Mouse (Mus musculus) small intestine, adult 2 months (tissue): ENCODE results near the gene Gm13275. TPM values are rescaled to one million over a fixed set of nuclear protein-coding genes. Genes with fewer than 3 reads are reported as not detected.
"Not testable (repeated sequence)": the region's sequence is repeated elsewhere in the genome, so short reads cannot be mapped to it uniquely, and the experiment has no call there.

Source experiments
- H3K27ac ChIP-seq: fragments of 200-500 bp; 2 replicates; pipeline ENCODE4 v1.5.1; 2012; ENCODE audit warnings: low read depth, low read length, control low read depth, inconsistent platforms; ENCODE audit not compliant: insufficient read depth
- H3K27me3 ChIP-seq: fragments of 200-500 bp; 2 replicates; pipeline ENCODE4 v1.6.1; 2012; ENCODE audit warnings: mild to moderate bottlenecking, moderate library complexity, low read length, inconsistent platforms; ENCODE audit not compliant: control insufficient read depth, insufficient read depth
- H3K36me3 ChIP-seq: fragments of 200-500 bp; 2 replicates; pipeline ENCODE4 v1.6.1; 2012; ENCODE audit warnings: mild to moderate bottlenecking, low read length, control low read depth, inconsistent platforms; ENCODE audit not compliant: control insufficient read depth, insufficient read depth
- H3K4me1 ChIP-seq: fragments of 200-500 bp; 2 replicates; pipeline ENCODE4 v1.6.1; 2012; ENCODE audit warnings: low read length, inconsistent platforms, mixed read lengths; ENCODE audit not compliant: control insufficient read depth, insufficient read depth, insufficient read length
- H3K4me3 ChIP-seq: fragments of 200-500 bp; 2 replicates; pipeline ENCODE4 v1.5.1; 2012; ENCODE audit warnings: low read depth, mild to moderate bottlenecking, control low read depth, inconsistent platforms, low read length, moderate library complexity
- CTCF ChIP-seq: fragments of 200-500 bp; IDR thresholded peaks from 2 replicates; pipeline ENCODE4 v1.5.1; 2012; ENCODE audit warnings: low read depth, mild to moderate bottlenecking, control low read depth, inconsistent platforms, low read length, moderate library complexity, mixed read lengths; ENCODE audit not compliant: insufficient replicate concordance, insufficient read length; ENCODE audit errors: extremely low read depth
- POLR2A ChIP-seq: fragments of 200-500 bp; IDR thresholded peaks from 2 replicates; pipeline ENCODE4 v1.6.1; 2012; ENCODE audit warnings: low read depth, mild to moderate bottlenecking, control low read depth, inconsistent platforms, low read length, moderate library complexity
- WGBS: fragments of 180-500 bp; shearing (Covaris S2); methylation state at CpG from one replicate; pipeline ENCODE4 v1.1.7; 2018; 5-methylcytosine and 5-hydroxymethylcytosine counted together
- polyA plus RNA-seq: library from polyadenylated mRNA; depleted of rRNA; stranded (reverse); fragments of >200 nt; gene quantifications from 2 replicates; pipeline ENCODE4 v1.2.3, GENCODE M21; 2012

The Gm13275 gene
- polyA plus RNA-seq, 1 experiment = not detected

DNA sequence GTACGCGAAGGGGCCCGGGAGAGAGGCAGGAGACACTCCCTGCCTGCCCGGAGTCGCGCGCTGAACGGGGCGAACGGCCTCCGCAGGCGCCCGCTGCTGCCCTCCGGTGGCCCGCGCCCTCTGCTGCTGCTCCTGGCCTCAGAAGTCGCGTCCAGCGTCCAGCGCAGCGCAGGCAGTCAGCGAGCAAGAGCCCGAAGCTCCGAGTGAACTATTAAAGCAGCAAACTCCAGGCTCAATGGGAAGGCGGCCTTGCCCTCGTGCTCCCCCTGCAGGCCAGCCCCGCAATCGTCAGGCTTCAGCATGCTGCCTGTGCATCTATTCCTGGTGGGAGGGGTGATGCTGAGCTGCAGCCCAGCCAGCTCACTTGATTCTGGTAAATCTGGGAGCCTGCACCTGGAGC is 3.0 kb upstream of the Gm13275 start, which contains the start of gene Gm13278:
Gene Gm13278 (plus strand): TSS at position 301 of the 400 bp plus-strand sequence.
- H3K27me3 ChIP-seq, H3K36me3 ChIP-seq, H3K27ac ChIP-seq, H3K4me1 ChIP-seq, H3K4me3 ChIP-seq: not testable (repeated sequence)
- no CpG with 5 or more reads among the region's 28 CpGs for WGBS

DNA sequence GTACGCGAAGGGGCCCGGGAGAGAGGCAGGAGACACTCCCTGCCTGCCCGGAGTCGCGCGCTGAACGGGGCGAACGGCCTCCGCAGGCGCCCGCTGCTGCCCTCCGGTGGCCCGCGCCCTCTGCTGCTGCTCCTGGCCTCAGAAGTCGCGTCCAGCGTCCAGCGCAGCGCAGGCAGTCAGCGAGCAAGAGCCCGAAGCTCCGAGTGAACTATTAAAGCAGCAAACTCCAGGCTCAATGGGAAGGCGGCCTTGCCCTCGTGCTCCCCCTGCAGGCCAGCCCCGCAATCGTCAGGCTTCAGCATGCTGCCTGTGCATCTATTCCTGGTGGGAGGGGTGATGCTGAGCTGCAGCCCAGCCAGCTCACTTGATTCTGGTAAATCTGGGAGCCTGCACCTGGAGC is 2.8 kb downstream of the Gm13275 start, which contains the start of gene Gm13279:
Gene Gm13279 (plus strand): TSS at position 301 of the 400 bp plus-strand sequence.
- not testable (repeated sequence) for H3K27ac ChIP-seq, H3K36me3 ChIP-seq, H3K4me1 ChIP-seq, H3K27me3 ChIP-seq, H3K4me3 ChIP-seq
- no CpG with 5 or more reads among the region's 28 CpGs for WGBS

DNA sequence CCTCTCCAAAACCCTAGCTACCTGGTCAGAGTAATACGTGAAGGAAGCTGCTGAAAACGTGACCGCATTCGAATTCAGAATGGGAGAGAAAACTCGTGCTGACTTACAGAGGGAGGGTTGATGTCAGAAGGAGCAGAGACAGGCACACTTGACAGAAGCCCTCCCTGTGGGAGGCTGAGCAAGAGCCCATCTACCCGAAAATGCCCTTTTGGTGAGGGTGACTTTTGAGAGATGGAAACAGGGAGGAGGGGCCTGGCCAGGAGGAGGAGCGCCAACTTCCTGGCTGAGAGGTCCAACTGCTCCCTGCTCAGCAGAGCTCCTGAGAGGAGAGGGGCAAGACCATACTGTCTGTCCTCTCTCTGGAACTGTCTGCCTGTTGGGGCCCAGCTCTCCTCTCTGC is 5.1 kb downstream of the Gm13275 start, which contains the start of gene Gm13285:
Gene Gm13285 (plus strand): TSS at position 301 of the 400 bp plus-strand sequence.
- not testable (repeated sequence) for H3K27me3 ChIP-seq, H3K27ac ChIP-seq, H3K4me1 ChIP-seq, H3K36me3 ChIP-seq, H3K4me3 ChIP-seq
- 7% methylated on average over 6 of the region's 7 CpGs for WGBS

DNA sequence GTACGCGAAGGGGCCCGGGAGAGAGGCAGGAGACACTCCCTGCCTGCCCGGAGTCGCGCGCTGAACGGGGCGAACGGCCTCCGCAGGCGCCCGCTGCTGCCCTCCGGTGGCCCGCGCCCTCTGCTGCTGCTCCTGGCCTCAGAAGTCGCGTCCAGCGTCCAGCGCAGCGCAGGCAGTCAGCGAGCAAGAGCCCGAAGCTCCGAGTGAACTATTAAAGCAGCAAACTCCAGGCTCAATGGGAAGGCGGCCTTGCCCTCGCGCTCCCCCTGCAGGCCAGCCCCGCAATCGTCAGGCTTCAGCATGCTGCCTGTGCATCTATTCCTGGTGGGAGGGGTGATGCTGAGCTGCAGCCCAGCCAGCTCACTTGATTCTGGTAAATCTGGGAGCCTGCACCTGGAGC is 8.7 kb downstream of the Gm13275 start, which contains the start of gene Gm13287:
Gene Gm13287 (plus strand): TSS at position 301 of the 400 bp plus-strand sequence.
- WGBS = no CpG with 5 or more reads among the region's 29 CpGs
- not testable (repeated sequence) for H3K4me3 ChIP-seq, H3K4me1 ChIP-seq, H3K27ac ChIP-seq, H3K36me3 ChIP-seq, H3K27me3 ChIP-seq

DNA sequence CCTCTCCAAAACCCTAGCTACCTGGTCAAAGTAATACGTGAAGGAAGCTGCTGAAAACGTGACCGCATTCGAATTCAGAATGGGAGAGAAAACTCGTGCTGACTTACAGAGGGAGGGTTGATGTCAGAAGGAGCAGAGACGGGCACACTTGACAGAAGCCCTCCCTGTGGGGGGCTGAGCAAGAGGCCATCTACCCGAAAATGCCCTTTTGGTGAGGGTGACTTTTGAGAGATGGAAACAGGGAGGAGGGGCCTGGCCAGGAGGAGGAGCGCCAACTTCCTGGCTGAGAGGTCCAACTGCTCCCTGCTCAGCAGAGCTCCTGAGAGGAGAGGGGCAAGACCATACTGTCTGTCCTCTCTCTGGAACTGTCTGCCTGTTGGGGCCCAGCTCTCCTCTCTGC is 10.9 kb downstream of the Gm13275 start, which contains the start of gene Gm13288:
Gene Gm13288 (plus strand): TSS at position 301 of the 400 bp plus-strand sequence.
- not testable (repeated sequence) for H3K36me3 ChIP-seq, H3K4me1 ChIP-seq, H3K27me3 ChIP-seq, H3K27ac ChIP-seq
- WGBS = no CpG with 5 or more reads among the region's 8 CpGs
- H3K4me3 ChIP-seq = peak within 1 kb of the TSS; percentile 49

DNA sequence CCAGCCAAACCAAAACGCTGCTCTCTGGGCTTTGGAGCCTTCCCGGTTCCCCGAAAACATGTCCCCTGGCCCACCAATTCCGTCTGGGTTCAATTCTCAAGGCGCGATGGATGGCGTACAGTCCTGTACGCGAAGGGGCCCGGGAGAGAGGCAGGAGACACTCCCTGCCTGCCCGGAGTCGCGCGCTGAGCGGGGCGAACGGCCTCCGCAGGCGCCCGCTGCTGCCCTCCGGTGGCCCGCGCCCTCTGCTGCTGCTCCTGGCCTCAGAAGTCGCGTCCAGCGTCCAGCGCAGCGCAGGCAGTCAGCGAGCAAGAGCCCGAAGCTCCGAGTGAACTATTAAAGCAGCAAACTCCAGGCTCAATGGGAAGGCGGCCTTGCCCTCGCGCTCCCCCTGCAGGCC is 11.5 kb downstream of the Gm13275 start:
- not testable (repeated sequence) for H3K36me3 ChIP-seq, H3K4me1 ChIP-seq, H3K27me3 ChIP-seq, H3K27ac ChIP-seq
- 0% methylated on average over 13 of the region's 34 CpGs for WGBS
- H3K4me3 ChIP-seq = peak overlapping the region; percentile 49

DNA sequence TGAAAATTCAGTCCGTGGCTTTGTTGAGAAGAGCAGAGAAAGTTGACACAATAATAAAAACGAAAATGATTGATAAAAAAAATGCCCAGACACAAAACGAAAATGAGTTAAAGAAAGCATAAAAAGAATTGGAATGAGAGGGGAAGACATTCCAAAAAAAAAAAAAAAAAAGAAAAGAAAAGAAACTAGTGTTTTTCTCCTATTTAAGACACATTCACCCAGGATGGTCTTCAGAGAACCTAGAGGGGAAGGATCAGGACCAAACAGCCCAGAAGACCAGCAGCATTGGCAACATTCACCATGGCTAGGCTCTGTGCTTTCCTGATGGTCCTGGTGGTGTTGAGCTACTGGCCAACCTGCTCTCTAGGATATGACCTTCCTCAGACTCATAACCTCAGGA is 21.6 kb downstream of the Gm13275 start, which contains the start of gene Ifna7:
Gene Ifna7 (plus strand): TSS at position 301 of the 400 bp plus-strand sequence.
- H3K27ac ChIP-seq = no peak within 1 kb of the TSS
- H3K36me3 ChIP-seq = no peaks in the 10 kb centered on the region
- no peaks in the 10 kb centered on the region for H3K4me1 ChIP-seq
- 51% methylated on average over 3 of the region's 3 CpGs for WGBS
- H3K27me3 ChIP-seq = no peaks in the 10 kb centered on the region; the same call in 1 of the 2 replicates
- TF ChIP-seq CTCF = no peak
- no peak for TF ChIP-seq POLR2A
- H3K4me3 ChIP-seq = no peak within 1 kb of the TSS

DNA sequence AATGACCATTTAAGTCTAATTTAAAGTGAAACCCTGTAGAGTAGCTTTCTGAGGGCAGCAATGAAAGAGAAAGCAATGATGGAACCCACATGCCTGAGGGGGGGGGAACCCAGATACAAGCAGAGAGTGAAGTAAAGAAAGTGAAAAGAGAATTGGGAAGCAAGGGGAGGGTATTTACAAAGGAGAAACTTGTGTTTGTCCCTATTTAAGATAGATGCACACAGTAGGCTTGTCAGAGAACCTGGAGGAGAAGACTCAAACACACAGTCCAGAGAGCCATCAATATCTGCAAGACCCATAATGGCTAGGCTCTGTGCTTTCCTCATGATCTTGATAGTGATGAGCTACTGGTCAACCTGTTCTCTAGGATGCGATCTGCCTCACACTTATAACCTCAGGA is 25.4 kb downstream of the Gm13275 start, which contains the start of gene Ifna11:
Gene Ifna11 (plus strand): TSS at position 301 of the 400 bp plus-strand sequence.
- TF ChIP-seq POLR2A (no peak), CTCF (no peak)
- no peaks in the 10 kb centered on the region for H3K4me1 ChIP-seq
- no peaks in the 10 kb centered on the region; the same call in 1 of the 2 replicates for H3K27me3 ChIP-seq
- no peak within 1 kb of the TSS for H3K4me3 ChIP-seq
- WGBS = 83% methylated on average over 1 of the region's 1 CpGs
- H3K27ac ChIP-seq = no peak within 1 kb of the TSS
- H3K36me3 ChIP-seq = no peaks in the 10 kb centered on the region
